Mouse (Mus musculus) liver, postnatal 0 days (tissue): ENCODE measurements around the gene Sst.

ENCODE experiments used
- CTCF ChIP-seq: sonication (generic); IDR thresholded peaks from 2 replicates; pipeline ENCODE4 v1.5.1; 2016; ENCODE audit warnings: antibody characterized with exemption, low read depth
- EP300 ChIP-seq: IDR thresholded peaks from 2 replicates; pipeline ENCODE4 v1.6.1; 2016; ENCODE audit warnings: antibody characterized with exemption, low read depth, mild to moderate bottlenecking

DNA sequence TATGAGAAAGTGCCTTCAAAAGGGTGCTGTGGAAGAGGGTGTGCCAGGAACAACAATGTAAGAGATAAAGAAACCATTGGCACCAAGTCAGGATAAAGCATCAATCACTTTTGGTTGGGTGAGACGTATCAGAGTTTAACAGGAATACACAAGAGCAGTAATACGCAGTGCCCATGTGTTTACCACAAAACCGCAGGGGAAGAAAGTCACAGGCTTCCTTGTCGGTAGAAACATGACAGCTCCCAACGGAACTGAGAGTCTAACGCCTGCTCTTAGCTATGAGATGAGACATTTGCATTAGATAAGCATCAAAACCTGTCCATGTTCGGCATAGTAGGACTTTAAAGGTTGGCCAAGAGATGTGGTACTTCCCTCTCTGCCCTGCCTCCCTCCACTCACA lies 46.1 kb downstream of the Sst start:
- TF ChIP-seq CTCF (no peak), EP300 (no peak)
